Mouse (Mus musculus) neural tube, embryonic 14.5 days (tissue): ENCODE measurements around the gene Cnbp. TPM values are rescaled to one million over a fixed set of nuclear protein-coding genes. Genes with fewer than 3 reads are reported as not detected.

Experiments
- ATAC-seq: fragments of 200-750 bp; cut with Nextera tagmentation; 2 replicates; pipeline ENCODE4 v1.8.0; 2017; ENCODE audit warnings: low read depth, mild to moderate bottlenecking, moderate TSS enrichment, moderate library complexity
- H3K27ac ChIP-seq: fragments of 300-500 bp; sonication (generic); 2 replicates; pipeline ENCODE4 v1.5.1; 2014; ENCODE audit warnings: low read depth, mild to moderate bottlenecking, control low read depth, low read length, moderate library complexity, mixed read lengths
- H3K27me3 ChIP-seq: fragments of 300-500 bp; sonication (generic); 2 replicates; pipeline ENCODE4 v1.6.1; 2014; ENCODE audit warnings: low read length; ENCODE audit not compliant: control insufficient read depth, insufficient read depth
- H3K36me3 ChIP-seq: fragments of 300-500 bp; sonication (generic); 2 replicates; pipeline ENCODE4 v1.6.1; 2014; ENCODE audit warnings: low read length, mixed read lengths; ENCODE audit not compliant: control insufficient read depth, insufficient read depth
- H3K4me1 ChIP-seq: fragments of 300-500 bp; sonication (generic); 2 replicates; pipeline ENCODE4 v1.6.1; 2014; ENCODE audit warnings: low read length; ENCODE audit not compliant: control insufficient read depth, insufficient read depth
- H3K4me2 ChIP-seq: fragments of 300-500 bp; sonication (generic); 2 replicates; pipeline ENCODE4 v1.6.1; 2014; ENCODE audit warnings: mild to moderate bottlenecking, low read depth, low read length, control low read depth
- H3K4me3 ChIP-seq: fragments of 300-500 bp; sonication (generic); 2 replicates; pipeline ENCODE4 v1.5.1; 2014; ENCODE audit warnings: low read depth, low read length, control low read depth, mixed read lengths
- H3K9ac ChIP-seq: fragments of 300-500 bp; sonication (generic); replicated peaks from 2 replicates; pipeline ENCODE4 v1.6.1; 2014; ENCODE audit warnings: low read depth, mild to moderate bottlenecking, control low read depth, low read length, mixed read lengths
- H3K9me3 ChIP-seq: fragments of 300-500 bp; sonication (generic); 2 replicates; pipeline ENCODE4 v1.6.1; 2016; ENCODE audit warnings: low read length; ENCODE audit not compliant: control insufficient read depth
- WGBS: fragments of 180-500 bp; shearing (Covaris S2); extraction: QIAGEN DNeasy Blood & Tissue Kit; methylation state at CpG from one replicate; pipeline ENCODE4 v1.1.7; 2014; 5-methylcytosine and 5-hydroxymethylcytosine counted together
- polyA plus RNA-seq: library from polyadenylated mRNA; unstranded; fragments of >200 nt; fragmentation: Nextera tagmentation; extraction: Ambion mirVana; gene quantifications from 2 replicates; pipeline ENCODE4 v1.2.1, GENCODE M21; 2014

The Cnbp gene
- polyA plus RNA-seq, 1 experiment from 2014 or later: 529 TPM

GRCm38 (mm10) chr6:87793821-87794510 is 56.9 kb downstream of the Cnbp start:
- Histone ChIP-seq H3K4me3 (no peak overlapping the region), H3K27me3 (no peaks in the 10 kb centered on the region), H3K4me1 (peaks cover 3% of the 10 kb centered on the region; the same call in 1 of the 2 replicates), H3K9me3 (no peaks in the 10 kb centered on the region), H3K36me3 (peaks cover 9% of the 10 kb centered on the region; the same call in 1 of the 2 replicates), H3K27ac (no peak overlapping the region), H3K4me2 (no peak overlapping the region), H3K9ac (no peak overlapping the region)
- no peak for ATAC-seq
- WGBS: 94% methylated on average over 10 of the region's 10 CpGs

Other genes starting within 250 kb of the Cnbp start
- 9.7 and 10.2 TPM in 2 replicates for gene Aplf, start 178.9 kb downstream of the Cnbp start, polyA plus RNA-seq
- 4.6 TPM in 2 replicates for gene Efcc1, start 120.2 kb downstream of the Cnbp start, polyA plus RNA-seq
- gene Gp9, start 73.0 kb downstream of the Cnbp start, polyA plus RNA-seq: 0.32 and 0.73 TPM in 2 replicates
- gene Rab43, start 38.9 kb downstream of the Cnbp start, polyA plus RNA-seq: 8.9 and 12.3 TPM in 2 replicates
- 1.9 and 3.9 TPM in 2 replicates for gene Gm45140, start 15.3 kb downstream of the Cnbp start, polyA plus RNA-seq
- gene Isy1, start 12.3 kb downstream of the Cnbp start, polyA plus RNA-seq: 25.1 and 27.2 TPM in 2 replicates
- gene Copg1, start 36.7 kb upstream of the Cnbp start, polyA plus RNA-seq: 202 and 213 TPM in 2 replicates
- gene Hmces, start 62.8 kb upstream of the Cnbp start, polyA plus RNA-seq: 41.7 and 46.6 TPM in 2 replicates
- 20.4 and 20.8 TPM in 2 replicates for gene H1fx, start 130.5 kb upstream of the Cnbp start, polyA plus RNA-seq
- 388 and 401 TPM in 2 replicates for gene Rab7, start 194.2 kb upstream of the Cnbp start, polyA plus RNA-seq
- 288 and 309 TPM in 2 replicates for gene Rpn1, start 233.4 kb upstream of the Cnbp start, polyA plus RNA-seq